Mouse (Mus musculus): ENCODE measurements around the gene Thsd4.

DNA sequence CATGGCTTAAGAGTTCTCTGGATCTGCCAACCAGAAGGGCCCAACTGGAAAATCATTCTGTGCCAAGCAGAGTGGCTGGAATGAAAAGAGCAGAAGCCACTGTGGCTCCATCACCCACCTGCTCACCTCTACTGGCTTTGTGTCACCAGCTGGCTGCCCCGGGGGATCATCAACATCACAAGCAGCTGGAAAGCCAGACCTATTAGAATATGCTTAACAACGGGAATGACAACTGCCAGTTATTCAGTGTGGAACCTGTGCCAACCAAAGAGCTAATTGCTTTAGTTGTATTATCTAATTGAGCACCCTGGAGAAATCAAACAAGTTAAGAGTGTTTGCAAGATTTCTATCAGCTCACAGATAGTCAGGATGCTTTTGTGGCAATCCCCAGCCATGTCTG, 87.8 kb downstream of the Thsd4 start:
- no peak for TF ChIP-seq HCFC1 (IDR thresholded peaks at IDR 0.05; ENCODE audit: borderline replicate concordance, insufficient read depth, low read length)
- no peak for TF ChIP-seq CHD2 (IDR thresholded peaks at IDR 0.05; ENCODE audit: low read depth, low read length)
- no peak for TF ChIP-seq ZC3H11A (IDR thresholded peaks at IDR 0.05; ENCODE audit: borderline replicate concordance, low read depth, low read length)
- no peak for TF ChIP-seq ZNF384 (IDR thresholded peaks at IDR 0.05; ENCODE audit: low read depth, low read length)
